Mouse (Mus musculus): Measurements from ENCODE around the gene Scg2.

DNA sequence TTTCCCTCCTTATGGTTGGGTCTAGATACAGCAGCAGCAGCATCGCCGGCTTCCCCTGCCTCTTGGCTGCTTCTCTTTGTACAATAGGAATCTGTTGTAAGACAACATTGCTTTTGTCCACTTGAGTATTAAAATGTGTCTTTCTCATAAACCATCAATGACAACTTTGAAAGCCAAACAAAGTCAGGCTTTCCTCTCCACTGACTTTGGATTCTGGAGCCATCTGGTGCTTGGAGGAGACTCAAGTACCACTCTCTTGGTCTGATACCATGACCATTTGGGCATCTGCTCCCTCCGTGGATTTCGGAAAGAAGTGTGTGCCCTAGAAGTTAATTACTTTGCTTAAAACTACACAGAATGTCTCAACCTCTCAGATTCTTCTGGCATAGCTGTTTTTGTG is 5.7 kb upstream of the Scg2 start:
- TF ChIP-seq CTCF (IDR thresholded peaks at IDR 0.05) (no peak), EP300 (IDR thresholded peaks at IDR 0.05) (no peak)

Measured in lung, postnatal 0 days (tissue).